Mouse (Mus musculus) heart, embryonic 10.5 days (tissue): ENCODE measurements at regions not wholly inside any gene's neighbourhood (a gene's known extent, or its start where the extent isn't known, plus 50 kb on each side); places are given as distances from the start of the nearest gene placed in this dataset.

ENCODE experiments used
- DNase-seq: peaks from one replicate; pipeline ENCODE4 v3.0.0-alpha.2; 2017; ENCODE audit warnings: low spot score
- H3K27ac ChIP-seq: fragments of 300-500 bp; sonication (generic); 2 replicates; pipeline ENCODE4 v1.5.1; 2016; ENCODE audit warnings: mild to moderate bottlenecking
- H3K27me3 ChIP-seq: fragments of 300-500 bp; sonication (generic); 2 replicates; pipeline ENCODE4 v1.6.1; 2016; ENCODE audit warnings: mild to moderate bottlenecking; ENCODE audit not compliant: poor library complexity, insufficient read depth, severe bottlenecking
- H3K36me3 ChIP-seq: fragments of 300-500 bp; sonication (generic); 2 replicates; pipeline ENCODE4 v1.6.1; 2016; ENCODE audit warnings: mild to moderate bottlenecking, moderate library complexity
- H3K4me1 ChIP-seq: fragments of 300-500 bp; sonication (generic); 2 replicates; pipeline ENCODE4 v1.6.1; 2016; ENCODE audit warnings: mild to moderate bottlenecking
- H3K4me3 ChIP-seq: fragments of 300-500 bp; sonication (generic); 2 replicates; pipeline ENCODE4 v1.5.1; 2016; ENCODE audit warnings: mild to moderate bottlenecking, moderate library complexity
- H3K9me3 ChIP-seq: fragments of 300-500 bp; sonication (generic); 2 replicates; pipeline ENCODE4 v1.6.1; 2016; ENCODE audit warnings: mild to moderate bottlenecking, moderate library complexity
- WGBS: fragments of 180-500 bp; shearing (Covaris S2); methylation state at CpG from one replicate; pipeline ENCODE4 v1.1.7; 2016; 5-methylcytosine and 5-hydroxymethylcytosine counted together

DNA sequence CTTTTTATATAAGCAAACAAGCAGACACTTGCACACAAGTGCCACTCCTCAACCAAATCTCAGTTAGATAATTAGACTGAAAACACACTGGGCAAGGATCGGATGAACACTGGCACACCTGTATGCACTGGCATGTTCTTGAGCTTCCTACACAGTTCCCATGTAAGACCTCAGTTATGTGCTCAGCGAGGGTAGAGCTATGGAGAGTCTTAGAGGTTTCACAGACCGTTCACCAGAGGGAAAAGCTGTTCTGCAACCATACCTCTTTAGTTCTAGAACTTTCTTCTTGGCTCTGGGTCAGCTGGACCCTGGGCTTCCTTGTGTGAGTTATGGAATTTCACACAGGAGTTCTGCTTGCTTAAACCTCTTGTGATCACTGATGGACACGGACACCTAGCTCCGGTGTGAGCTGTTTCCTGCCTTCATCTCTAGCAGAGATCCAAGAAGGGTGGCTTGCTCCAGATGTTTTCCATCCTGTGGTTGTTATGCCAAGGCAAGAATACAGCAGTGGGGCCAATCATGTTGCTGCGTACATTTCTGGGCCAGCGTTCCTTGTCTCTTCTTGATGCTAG is 88.8 kb downstream of the Aldh8a1 start:
- no peak overlapping the region for H3K4me3 ChIP-seq
- WGBS, result 65% methylated on average over 7 of the region's 7 CpGs
- no peaks in the 10 kb centered on the region for H3K4me1 ChIP-seq
- H3K27ac ChIP-seq, result no peak overlapping the region
- no peak for DNase-seq
- H3K9me3 ChIP-seq, result no peaks in the 10 kb centered on the region
- no peaks in the 10 kb centered on the region for H3K36me3 ChIP-seq
- H3K27me3 ChIP-seq, result no peaks in the 10 kb centered on the region

DNA sequence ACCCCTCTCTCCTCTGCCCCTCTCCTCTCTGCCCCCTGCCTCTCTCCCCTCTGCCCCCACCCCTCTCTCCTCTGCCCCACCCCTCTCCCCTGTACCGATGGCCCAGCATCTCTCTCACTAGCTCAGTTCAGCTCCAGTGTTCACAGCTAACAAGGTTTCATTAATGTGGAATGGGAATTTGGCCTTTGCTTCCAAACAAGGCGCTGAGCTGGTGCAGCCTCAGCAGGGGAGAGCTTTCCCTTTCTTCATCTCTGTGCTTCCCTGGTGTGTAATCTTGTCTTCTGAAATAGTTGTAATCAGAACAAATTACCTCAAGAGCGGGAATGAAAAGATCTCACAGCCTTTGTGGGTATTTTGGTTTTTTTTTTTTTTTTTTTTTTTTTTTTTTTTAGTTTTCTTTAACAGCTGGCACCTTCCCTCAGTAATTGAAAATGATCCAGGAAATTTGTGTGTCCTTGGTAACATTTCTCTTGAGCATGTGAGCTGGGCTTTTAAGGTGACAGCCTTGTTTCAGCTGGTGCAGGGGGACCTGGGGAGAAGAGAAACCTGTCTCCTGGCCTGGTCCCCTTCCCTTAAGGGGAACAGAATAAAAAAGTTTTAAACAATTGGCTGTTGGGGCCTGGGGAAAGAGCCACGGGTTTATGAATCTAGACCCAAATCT is 90.5 kb downstream of the Aldh8a1 start:
- H3K36me3 ChIP-seq, result no peaks in the 10 kb centered on the region
- H3K27me3 ChIP-seq, result no peaks in the 10 kb centered on the region
- no peak overlapping the region for H3K27ac ChIP-seq
- no peaks in the 10 kb centered on the region for H3K9me3 ChIP-seq
- no peak for DNase-seq
- no peaks in the 10 kb centered on the region for H3K4me1 ChIP-seq
- WGBS, result 33% methylated on average over 4 of the region's 4 CpGs
- no peak overlapping the region for H3K4me3 ChIP-seq

DNA sequence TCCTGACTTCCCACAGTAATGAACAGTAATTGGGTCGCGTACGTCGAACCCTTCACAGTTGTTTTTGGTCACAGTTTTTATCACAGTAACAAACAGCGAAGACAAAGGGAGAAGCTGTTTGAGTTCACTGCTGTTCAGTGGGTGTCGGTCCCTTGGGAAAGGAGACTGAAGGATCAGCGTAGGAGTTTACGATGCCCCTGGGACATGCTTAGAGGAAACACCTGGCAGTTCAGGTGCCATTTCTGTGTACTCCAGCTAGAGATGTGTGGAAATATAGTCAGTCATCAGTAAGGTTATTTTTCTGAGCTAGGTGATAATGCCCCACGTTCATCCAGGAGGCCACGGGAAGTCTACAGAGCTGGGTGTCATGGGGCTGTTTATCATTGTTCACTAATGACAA is 91.3 kb downstream of the Aldh8a1 start:
- 80% methylated on average over 10 of the region's 10 CpGs for WGBS
- Histone ChIP-seq H3K9me3 (no peaks in the 10 kb centered on the region), H3K27ac (no peak overlapping the region), H3K36me3 (no peaks in the 10 kb centered on the region), H3K4me3 (no peak overlapping the region), H3K27me3 (no peaks in the 10 kb centered on the region), H3K4me1 (no peaks in the 10 kb centered on the region)
- no peak for DNase-seq

DNA sequence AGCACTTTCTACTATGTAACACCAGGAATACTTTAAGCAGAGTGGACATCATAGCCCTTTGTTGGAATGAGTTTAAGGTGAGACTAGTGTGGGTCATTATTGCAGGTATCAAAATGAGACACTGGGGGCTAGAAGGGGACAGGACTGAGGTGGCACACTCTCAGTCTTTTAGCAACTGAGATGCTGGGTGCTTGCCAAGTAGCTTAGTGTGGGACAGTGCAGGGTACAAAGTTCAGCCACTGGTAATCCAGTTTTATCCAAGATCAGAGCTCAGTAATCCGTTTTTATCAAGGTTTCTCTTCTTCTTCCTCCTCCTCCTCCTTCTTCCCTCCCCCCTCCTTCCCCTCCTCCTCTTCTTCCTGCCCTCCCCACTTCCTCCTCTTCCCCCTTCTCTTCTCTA is 92.9 kb downstream of the Aldh8a1 start:
- Histone ChIP-seq H3K4me3 (no peak overlapping the region), H3K4me1 (no peaks in the 10 kb centered on the region), H3K36me3 (no peaks in the 10 kb centered on the region), H3K27ac (no peak overlapping the region), H3K27me3 (no peaks in the 10 kb centered on the region), H3K9me3 (no peaks in the 10 kb centered on the region)
- WGBS, result 26% methylated on average over 1 of the region's 1 CpGs
- no peak for DNase-seq

DNA sequence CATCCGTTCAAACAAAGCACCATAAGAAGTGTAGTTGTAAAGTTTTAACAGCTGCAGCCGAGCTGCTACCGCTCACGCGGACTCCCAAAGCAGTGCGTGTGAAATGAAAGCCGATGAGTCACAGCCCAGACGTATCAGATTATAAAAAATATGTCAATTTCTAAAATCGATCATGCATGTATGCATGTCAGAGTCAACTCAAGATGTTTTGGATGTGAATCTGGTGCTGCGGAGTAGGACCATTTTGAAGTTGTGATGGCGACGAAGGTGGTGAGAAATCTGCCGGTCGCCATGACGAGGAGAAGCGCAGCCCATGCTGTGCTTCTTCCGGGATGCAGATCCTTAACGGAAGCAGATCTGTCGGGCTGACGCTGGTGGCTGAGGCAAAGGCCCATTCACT is 93.5 kb downstream of the Aldh8a1 start:
- no peak for DNase-seq
- WGBS, result 77% methylated on average over 20 of the region's 20 CpGs

DNA sequence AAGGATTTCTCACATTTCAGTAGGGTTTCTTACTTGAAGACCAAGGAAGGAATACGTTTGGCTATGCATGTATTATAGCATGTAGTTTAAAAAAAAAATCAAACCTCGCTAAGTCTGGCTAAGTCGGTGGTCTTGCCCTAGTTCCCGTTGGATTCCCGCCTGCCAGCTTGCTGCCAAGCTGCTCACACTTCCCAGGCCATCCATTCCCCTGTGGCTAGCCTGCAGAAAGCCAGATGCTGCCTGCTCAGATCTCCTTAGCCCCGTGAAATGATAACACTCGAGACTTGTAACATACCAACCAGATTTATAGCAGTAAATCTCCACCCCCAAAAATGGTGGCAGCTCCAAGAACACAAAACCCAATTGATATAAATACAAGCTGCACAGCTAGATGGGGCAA is 97.2 kb downstream of the Aldh8a1 start:
- H3K27ac ChIP-seq, result no peak overlapping the region
- WGBS, result 68% methylated on average over 7 of the region's 7 CpGs
- no peaks in the 10 kb centered on the region for H3K4me1 ChIP-seq
- no peak for DNase-seq
- H3K36me3 ChIP-seq, result no peaks in the 10 kb centered on the region
- H3K4me3 ChIP-seq, result no peak overlapping the region
- H3K9me3 ChIP-seq, result no peaks in the 10 kb centered on the region
- no peaks in the 10 kb centered on the region for H3K27me3 ChIP-seq

More for the DNA sequence above, 93.5 kb downstream of the Aldh8a1 start:
- Histone ChIP-seq H3K36me3 (no peaks in the 10 kb centered on the region), H3K27ac (no peak overlapping the region), H3K4me1 (no peaks in the 10 kb centered on the region), H3K27me3 (no peaks in the 10 kb centered on the region), H3K9me3 (no peaks in the 10 kb centered on the region), H3K4me3 (no peak overlapping the region)

DNA sequence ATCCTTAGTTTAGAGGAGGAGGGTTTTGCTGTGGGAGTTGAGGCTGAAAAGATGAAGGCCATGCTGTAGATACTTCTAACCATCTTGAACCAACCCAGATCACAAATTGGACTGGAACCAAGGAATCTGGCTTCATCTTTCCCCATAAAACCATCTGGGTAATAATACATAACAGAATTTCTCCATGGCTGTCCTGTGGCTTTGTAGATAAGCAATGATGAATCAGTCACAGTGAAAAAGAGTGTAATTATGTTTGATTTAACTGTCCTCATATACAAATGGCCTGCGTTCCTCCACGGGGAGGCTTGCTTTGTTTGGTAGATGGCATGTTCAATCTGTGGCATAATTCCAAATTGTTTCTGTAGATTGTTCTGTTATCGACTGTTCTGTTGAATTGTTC is 100.9 kb downstream of the Aldh8a1 start:
- H3K4me3 ChIP-seq, result no peak overlapping the region
- no peak for DNase-seq
- WGBS, result 93% methylated on average over 3 of the region's 3 CpGs
- peaks cover 4% of the 10 kb centered on the region; the same call in 1 of the 2 replicates for H3K4me1 ChIP-seq
- H3K9me3 ChIP-seq, result no peaks in the 10 kb centered on the region
- no peaks in the 10 kb centered on the region for H3K27me3 ChIP-seq
- no peaks in the 10 kb centered on the region for H3K36me3 ChIP-seq
- H3K27ac ChIP-seq, result no peak overlapping the region

DNA sequence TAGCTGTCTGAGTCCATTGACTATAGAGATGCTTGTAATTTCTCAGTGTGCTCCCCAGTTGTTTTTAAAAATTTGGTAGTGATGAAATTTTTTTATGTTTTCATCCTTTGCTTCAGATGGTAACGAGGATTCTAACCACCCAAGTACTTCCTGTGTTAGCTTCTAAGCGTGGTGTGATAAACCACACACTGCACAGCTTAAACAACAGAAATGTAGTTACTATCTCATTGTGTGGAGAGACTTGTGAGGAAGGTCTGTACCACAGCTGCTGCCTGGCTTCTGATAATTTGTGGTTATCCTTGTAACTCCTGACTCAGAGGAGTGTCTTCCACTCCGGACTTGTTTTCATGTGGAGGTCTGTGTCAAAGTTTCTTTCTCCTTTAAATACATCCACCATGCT is 102.3 kb downstream of the Aldh8a1 start:
- Histone ChIP-seq H3K27ac (no peak overlapping the region), H3K27me3 (no peaks in the 10 kb centered on the region), H3K36me3 (no peaks in the 10 kb centered on the region), H3K9me3 (no peaks in the 10 kb centered on the region), H3K4me1 (peaks cover 4% of the 10 kb centered on the region; the same call in 1 of the 2 replicates), H3K4me3 (no peak overlapping the region)
- DNase-seq, result no peak
- WGBS, result 61% methylated on average over 3 of the region's 3 CpGs

DNA sequence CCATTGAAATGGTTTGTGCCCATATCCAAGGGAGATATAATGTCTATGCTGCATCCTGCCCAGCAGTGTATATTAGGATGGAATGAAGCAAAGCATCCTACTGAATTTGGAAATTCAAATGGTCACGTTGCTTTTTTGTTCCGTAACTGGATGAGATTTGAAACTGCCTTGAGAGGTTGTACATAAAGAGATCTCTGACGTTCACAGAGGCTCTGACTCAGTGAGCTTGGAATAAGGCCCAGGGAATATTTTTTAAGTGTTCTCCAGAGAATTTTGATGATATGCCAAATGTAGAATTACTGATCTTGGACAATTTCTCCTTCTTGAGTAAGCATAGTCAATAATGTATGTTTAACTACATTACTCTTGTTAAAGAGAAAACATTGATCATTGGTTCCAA is 104.2 kb downstream of the Aldh8a1 start:
- no peak for DNase-seq
- no peak overlapping the region for H3K27ac ChIP-seq
- no peaks in the 10 kb centered on the region for H3K9me3 ChIP-seq
- H3K4me1 ChIP-seq, result peaks cover 4% of the 10 kb centered on the region; the same call in 1 of the 2 replicates
- H3K36me3 ChIP-seq, result no peaks in the 10 kb centered on the region
- H3K27me3 ChIP-seq, result no peaks in the 10 kb centered on the region
- WGBS, result 95% methylated on average over 3 of the region's 3 CpGs
- no peak overlapping the region for H3K4me3 ChIP-seq

DNA sequence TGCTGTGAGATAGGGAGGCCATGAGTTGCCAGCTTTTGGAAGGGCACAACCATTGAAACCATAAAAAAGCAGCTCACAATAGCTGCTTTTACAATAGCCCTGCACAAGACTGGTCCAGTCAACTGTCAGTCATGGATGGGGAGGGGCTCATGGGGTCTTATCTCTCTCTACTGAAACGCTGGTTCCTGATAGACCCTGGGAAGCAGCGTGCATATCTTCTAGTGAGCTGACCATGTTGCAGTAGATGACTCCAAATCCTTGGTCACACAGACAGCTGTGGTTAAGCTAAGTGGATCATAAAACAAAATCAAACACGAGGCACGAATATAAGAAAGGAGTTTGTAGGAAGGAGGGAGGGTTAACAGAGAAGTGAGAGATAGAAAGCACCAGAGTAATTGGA is 105.0 kb downstream of the Aldh8a1 start:
- WGBS, result 43% methylated on average over 4 of the region's 4 CpGs
- no peak for DNase-seq
- H3K9me3 ChIP-seq, result no peaks in the 10 kb centered on the region
- peaks cover 4% of the 10 kb centered on the region; the same call in 1 of the 2 replicates for H3K4me1 ChIP-seq
- H3K27ac ChIP-seq, result no peak overlapping the region
- H3K27me3 ChIP-seq, result no peaks in the 10 kb centered on the region
- no peaks in the 10 kb centered on the region for H3K36me3 ChIP-seq
- H3K4me3 ChIP-seq, result no peak overlapping the region

DNA sequence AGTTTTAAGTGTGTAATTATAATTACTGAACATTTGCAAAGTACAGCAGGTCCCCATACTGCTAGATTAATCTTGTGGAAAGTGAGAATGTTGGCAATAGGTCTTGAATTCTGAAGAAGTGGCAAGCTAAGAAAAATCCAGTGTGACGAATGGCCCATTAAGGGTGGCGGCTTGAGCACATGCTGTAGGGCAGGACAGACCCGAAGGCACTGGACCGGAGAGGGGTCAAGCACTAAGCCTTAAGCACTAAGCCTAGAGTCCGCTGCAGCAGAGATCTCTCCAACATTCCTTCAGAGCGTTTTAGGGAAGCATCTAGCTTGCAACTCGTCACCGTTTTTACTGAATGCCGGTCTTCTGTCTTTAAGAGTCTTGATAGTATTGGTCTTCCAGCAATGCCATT is 105.6 kb downstream of the Aldh8a1 start:
- WGBS, result 87% methylated on average over 9 of the region's 9 CpGs
- H3K27ac ChIP-seq, result no peak overlapping the region
- no peaks in the 10 kb centered on the region for H3K27me3 ChIP-seq
- no peaks in the 10 kb centered on the region for H3K9me3 ChIP-seq
- peaks cover 4% of the 10 kb centered on the region; the same call in 1 of the 2 replicates for H3K4me1 ChIP-seq
- H3K36me3 ChIP-seq, result no peaks in the 10 kb centered on the region
- no peak for DNase-seq
- H3K4me3 ChIP-seq, result no peak overlapping the region

DNA sequence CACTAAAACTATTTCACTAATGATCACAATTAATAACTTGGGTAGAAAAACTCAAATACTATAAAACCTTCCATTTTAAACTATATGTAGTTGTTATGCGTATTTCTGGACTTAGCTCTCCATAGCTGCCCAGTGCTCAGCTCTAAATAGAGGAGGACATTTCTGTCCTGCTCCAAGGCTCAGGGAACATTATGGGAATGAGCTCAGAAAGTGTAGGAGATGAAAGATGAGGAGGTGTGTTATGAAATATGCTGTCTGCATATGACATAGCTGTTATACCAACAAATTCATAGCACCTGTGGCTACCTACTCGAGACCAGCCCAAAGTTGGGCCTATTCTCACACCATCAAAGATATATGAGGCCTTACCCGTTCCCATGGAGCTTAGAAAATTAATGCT is 106.3 kb downstream of the Aldh8a1 start:
- Histone ChIP-seq H3K4me3 (no peak overlapping the region), H3K27ac (no peak overlapping the region), H3K27me3 (no peaks in the 10 kb centered on the region), H3K9me3 (no peaks in the 10 kb centered on the region), H3K36me3 (no peaks in the 10 kb centered on the region), H3K4me1 (peaks cover 4% of the 10 kb centered on the region; the same call in 1 of the 2 replicates)
- no peak for DNase-seq
- 75% methylated on average over 3 of the region's 3 CpGs for WGBS

DNA sequence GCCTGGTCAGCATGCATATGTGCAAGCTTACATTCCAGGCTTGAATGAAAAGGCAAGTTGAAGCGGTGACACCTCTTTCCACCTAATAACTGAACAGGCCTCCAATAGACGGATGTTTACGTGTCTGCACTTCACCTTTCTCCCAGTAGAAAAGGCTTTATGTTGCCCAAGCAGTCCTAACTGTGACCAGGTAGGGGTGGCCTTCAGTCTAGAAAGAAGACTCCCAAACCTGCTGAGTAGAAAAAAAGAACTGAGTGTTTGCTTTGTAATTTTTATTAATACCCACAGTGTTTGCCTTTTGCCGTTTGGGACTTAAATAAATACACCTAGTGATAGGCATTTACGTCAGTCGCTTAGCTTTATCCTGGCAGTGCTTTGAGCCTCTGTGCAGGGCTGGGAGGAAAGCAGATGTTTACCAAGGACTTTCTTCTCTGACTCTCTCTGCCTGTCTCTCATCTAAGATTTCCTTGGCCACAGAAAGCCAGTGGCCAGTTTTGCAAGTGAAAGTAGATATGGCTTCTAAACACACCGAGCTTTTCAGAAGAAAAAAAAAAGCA is 104.5 kb upstream of the 1700020N01Rik start:
- Histone ChIP-seq H3K9me3 (no peaks in the 10 kb centered on the region), H3K4me3 (no peak overlapping the region), H3K36me3 (no peaks in the 10 kb centered on the region), H3K27me3 (no peaks in the 10 kb centered on the region), H3K4me1 (0 out of 2 replicates have a peak, but pooled peaks cover 4% of the 10 kb centered on the region), H3K27ac (no peak overlapping the region)
- 80% methylated on average over 7 of the region's 7 CpGs for WGBS
- DNase-seq, result no peak
